Mouse (Mus musculus): ENCODE measurements around the gene Xlr. TPM values are rescaled to one million over a fixed set of nuclear protein-coding genes. Genes with fewer than 3 reads are reported as not detected.
"Not testable (repeated sequence)": the region's sequence is repeated elsewhere in the genome, so short reads cannot be mapped to it uniquely, and the experiment has no call there.

Xlr gene
- 0.15 and 0.52 TPM in 2 replicates for polyA plus RNA-seq (2014; fragmentation: Nextera tagmentation; extraction: Ambion mirVana)

GRCm38 (mm10) chrX:53797519-53797918 is at the start of gene Xlr:
Gene Xlr, minus strand, starts transcription at chrX:53797706.
- not testable (repeated sequence) for H3K9ac ChIP-seq (ENCODE audit: low read length); H3K4me2 ChIP-seq (ENCODE audit: low read depth, severe bottlenecking); ATAC-seq (ENCODE audit: insufficient number of reproducible peaks, low FRiP score, low TSS enrichment, low read depth); H3K27ac ChIP-seq (replicated peaks; ENCODE audit: low read depth, low read length); H3K36me3 ChIP-seq (ENCODE audit: control insufficient read depth, insufficient read depth, low read length); H3K9me3 ChIP-seq (ENCODE audit: control insufficient read depth, low read length); DNase-seq (ENCODE audit: low spot score); H3K4me1 ChIP-seq (ENCODE audit: control insufficient read depth, insufficient read depth, low read length); H3K27me3 ChIP-seq (ENCODE audit: control insufficient read depth, insufficient read depth, low read length); H3K4me3 ChIP-seq (ENCODE audit: low read depth, low read length)
- WGBS = 85% methylated on average over 11 of the region's 11 CpGs

GRCm38 (mm10) chrX:53799074-53799473 is 1.6 kb upstream of the Xlr start:
- no peak overlapping the region for H3K9ac ChIP-seq (ENCODE audit: low read length)
- H3K4me1 ChIP-seq (ENCODE audit: control insufficient read depth, insufficient read depth, low read length) = no peaks in the 10 kb centered on the region
- no peaks in the 10 kb centered on the region for H3K27me3 ChIP-seq (ENCODE audit: control insufficient read depth, insufficient read depth, low read length)
- DNase-seq (ENCODE audit: low spot score) = no peak
- 34% methylated on average over 3 of the region's 3 CpGs for WGBS
- no peak overlapping the region for H3K27ac ChIP-seq (replicated peaks; ENCODE audit: low read depth, low read length)
- no peaks in the 10 kb centered on the region for H3K36me3 ChIP-seq (ENCODE audit: control insufficient read depth, insufficient read depth, low read length)
- H3K9me3 ChIP-seq (ENCODE audit: control insufficient read depth, low read length) = no peaks in the 10 kb centered on the region
- ATAC-seq (ENCODE audit: insufficient number of reproducible peaks, low FRiP score, low TSS enrichment, low read depth) = no peak
- no peak overlapping the region for H3K4me2 ChIP-seq (ENCODE audit: low read depth, severe bottlenecking)
- no peak overlapping the region for H3K4me3 ChIP-seq (ENCODE audit: low read depth, low read length)

GRCm38 (mm10) chrX:53776276-53776675 is 21.2 kb downstream of the Xlr start, which contains the start of gene Zfp36l3:
Gene Zfp36l3, minus strand, starts transcription at chrX:53776394.
- ATAC-seq (ENCODE audit: insufficient number of reproducible peaks, low FRiP score, low TSS enrichment, low read depth) (no peak), DNase-seq (ENCODE audit: low spot score) (no peak)
- Histone ChIP-seq H3K27ac (replicated peaks; ENCODE audit: low read depth, low read length) (no peak within 1 kb of the TSS), H3K4me2 (ENCODE audit: low read depth, severe bottlenecking) (no peak within 1 kb of the TSS), H3K4me1 (ENCODE audit: control insufficient read depth, insufficient read depth, low read length) (no peaks in the 10 kb centered on the region), H3K27me3 (ENCODE audit: control insufficient read depth, insufficient read depth, low read length) (no peaks in the 10 kb centered on the region), H3K36me3 (ENCODE audit: control insufficient read depth, insufficient read depth, low read length) (no peaks in the 10 kb centered on the region), H3K9me3 (ENCODE audit: control insufficient read depth, low read length) (no peaks in the 10 kb centered on the region), H3K4me3 (ENCODE audit: low read depth, low read length) (no peak within 1 kb of the TSS), H3K9ac (ENCODE audit: low read length) (no peak within 1 kb of the TSS)
- WGBS = 91% methylated on average over 12 of the region's 12 CpGs

- ATAC-seq (ENCODE audit: insufficient number of reproducible peaks, low FRiP score, low TSS enrichment, low read depth) (no peak), DNase-seq (ENCODE audit: low spot score) (no peak)
- H3K4me2 ChIP-seq (ENCODE audit: low read depth, severe bottlenecking) = no peak within 1 kb of the TSS
- H3K9ac ChIP-seq (ENCODE audit: low read length) = no peak within 1 kb of the TSS
- H3K27me3 ChIP-seq (ENCODE audit: control insufficient read depth, insufficient read depth, low read length) = no peaks in the 10 kb centered on the region
- H3K9me3 ChIP-seq (ENCODE audit: control insufficient read depth, low read length) = no peaks in the 10 kb centered on the region
- no peak within 1 kb of the TSS for H3K27ac ChIP-seq (replicated peaks; ENCODE audit: low read depth, low read length)
- H3K4me3 ChIP-seq (ENCODE audit: low read depth, low read length) = no peak within 1 kb of the TSS
- H3K36me3 ChIP-seq (ENCODE audit: control insufficient read depth, insufficient read depth, low read length) = no peaks in the 10 kb centered on the region
- WGBS = 94% methylated on average over 16 of the region's 16 CpGs
- H3K4me1 ChIP-seq (ENCODE audit: control insufficient read depth, insufficient read depth, low read length) = no peaks in the 10 kb centered on the region
Measured at GRCm38 (mm10) chrX:53757736-53758135, 39.8 kb downstream of the Xlr start, which contains the start of gene 1700013H16Rik. Gene 1700013H16Rik, minus strand, starts transcription at chrX:53757831.

GRCm38 (mm10) chrX:53752851-53753250 is 44.7 kb downstream of the Xlr start:
- no peaks in the 10 kb centered on the region for H3K4me1 ChIP-seq (ENCODE audit: control insufficient read depth, insufficient read depth, low read length)
- ATAC-seq (ENCODE audit: insufficient number of reproducible peaks, low FRiP score, low TSS enrichment, low read depth) = no peak
- no peak for DNase-seq (ENCODE audit: low spot score)
- H3K36me3 ChIP-seq (ENCODE audit: control insufficient read depth, insufficient read depth, low read length) = no peaks in the 10 kb centered on the region
- H3K4me3 ChIP-seq (ENCODE audit: low read depth, low read length) = no peak overlapping the region
- 96% methylated on average over 1 of the region's 1 CpGs for WGBS
- no peaks in the 10 kb centered on the region for H3K27me3 ChIP-seq (ENCODE audit: control insufficient read depth, insufficient read depth, low read length)
- no peak overlapping the region for H3K9ac ChIP-seq (ENCODE audit: low read length)
- H3K4me2 ChIP-seq (ENCODE audit: low read depth, severe bottlenecking) = no peak overlapping the region
- no peaks in the 10 kb centered on the region for H3K9me3 ChIP-seq (ENCODE audit: control insufficient read depth, low read length)
- no peak overlapping the region for H3K27ac ChIP-seq (replicated peaks; ENCODE audit: low read depth, low read length)

GRCm38 (mm10) chrX:53728967-53729366 is 68.5 kb downstream of the Xlr start:
- Histone ChIP-seq H3K9ac (ENCODE audit: low read length) (no peak overlapping the region), H3K4me3 (ENCODE audit: low read depth, low read length) (no peak overlapping the region), H3K4me1 (ENCODE audit: control insufficient read depth, insufficient read depth, low read length) (no peaks in the 10 kb centered on the region), H3K27me3 (ENCODE audit: control insufficient read depth, insufficient read depth, low read length) (no peaks in the 10 kb centered on the region), H3K9me3 (ENCODE audit: control insufficient read depth, low read length) (no peaks in the 10 kb centered on the region), H3K27ac (replicated peaks; ENCODE audit: low read depth, low read length) (no peak overlapping the region), H3K36me3 (ENCODE audit: control insufficient read depth, insufficient read depth, low read length) (no peaks in the 10 kb centered on the region), H3K4me2 (ENCODE audit: low read depth, severe bottlenecking) (no peak overlapping the region)
- 81% methylated on average over 2 of the region's 2 CpGs for WGBS
- DNase-seq (ENCODE audit: low spot score) (no peak), ATAC-seq (ENCODE audit: insufficient number of reproducible peaks, low FRiP score, low TSS enrichment, low read depth) (no peak)

Other genes with a start within 250 kb of the Xlr start
- 18.9 and 19.3 TPM in 2 replicates for gene Rtl8c, start 189.7 kb downstream of the Xlr start, polyA plus RNA-seq (2014; fragmentation: Nextera tagmentation; extraction: Ambion mirVana)
- not detected in 2 replicates for gene Gm14597, start 188.7 kb downstream of the Xlr start, polyA plus RNA-seq (2014; fragmentation: Nextera tagmentation; extraction: Ambion mirVana)
- 49.5 and 52.0 TPM in 2 replicates for gene Rtl8a, start 154.0 kb downstream of the Xlr start, polyA plus RNA-seq (2014; fragmentation: Nextera tagmentation; extraction: Ambion mirVana)
- 49.0 and 55.8 TPM in 2 replicates for gene Rtl8b, start 127.3 kb downstream of the Xlr start, polyA plus RNA-seq (2014; fragmentation: Nextera tagmentation; extraction: Ambion mirVana)
- gene 4930502E18Rik, start 72.9 kb downstream of the Xlr start, polyA plus RNA-seq (2014; fragmentation: Nextera tagmentation; extraction: Ambion mirVana) = 0.47 and 0.48 TPM in 2 replicates
- gene 1700013H16Rik, start 39.9 kb downstream of the Xlr start, polyA plus RNA-seq (2014; fragmentation: Nextera tagmentation; extraction: Ambion mirVana) = not detected in 2 replicates
- not detected in 2 replicates for gene Zfp36l3, start 21.3 kb downstream of the Xlr start, polyA plus RNA-seq (2014; fragmentation: Nextera tagmentation; extraction: Ambion mirVana)